8 mouse cellular contexts compared by ENCODE assay signal in the genomic region with DNA sequence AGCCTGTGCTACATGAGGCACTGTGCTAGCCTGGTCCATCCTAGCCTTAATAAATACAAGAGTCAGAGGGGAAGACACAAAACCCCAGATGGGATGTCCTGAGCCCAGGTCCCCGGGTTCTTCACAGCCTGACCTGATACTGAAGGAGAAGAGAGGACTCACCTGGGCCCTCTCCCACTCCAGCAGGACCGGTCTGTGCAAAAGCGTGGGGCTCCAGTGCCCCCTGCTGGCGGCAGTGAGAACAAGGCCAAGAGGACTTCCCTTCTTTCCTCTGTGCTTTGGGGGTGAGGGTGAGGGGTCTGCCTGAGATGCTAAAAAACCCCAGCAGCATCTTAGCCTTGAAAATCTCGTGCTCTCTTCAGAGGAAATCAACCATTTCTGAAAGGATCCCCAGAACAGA. TPM values are rescaled to one million over a fixed set of nuclear protein-coding genes. Genes with fewer than 3 reads are reported as not detected.
DNase-seq lines count a peak whose midpoint lies in the region; TF ChIP-seq lines count a peak whose summit lies in the region.

No protein-coding gene starts in this region.

- DNase-seq in adrenal gland, postnatal 25 days, result peak; percentile 37
- no peak for DNase-seq in adrenal gland, adult 18-20 months (ENCODE audit: low spot score in 2 of 2)
- no peak for DNase-seq in lung, adult 2 months
- DNase-seq in lung, postnatal 14 days, result no peak
- peak; percentile 74 to 80 for DNase-seq in cerebellum, postnatal 14 days
- peak; percentile 66 for DNase-seq in kidney, postnatal 10 days
- peak; percentile 58 for DNase-seq in retina, embryonic 14.5 days (ENCODE audit: low spot score)
- DNase-seq in layer of hippocampus, adult 8-10 months (ENCODE audit: low spot score in 2 of 2), result no peak

- TF ChIP-seq CTCF in lung, adult 2 months (IDR thresholded peaks at IDR 0.05; ENCODE audit: insufficient read depth, low read length), result peak; percentile 50

- peaks cover 3% of the 10 kb centered on the region; the same call in 1 of the 2 replicates for H3K4me1 ChIP-seq in lung, adult 2 months (ENCODE audit: control insufficient read depth, insufficient read depth, low read length)

- H3K4me3 ChIP-seq in lung, adult 2 months (replicated peaks; ENCODE audit: extremely low read depth, low read depth, low read length), result no peak overlapping the region

- no peak for TF ChIP-seq POLR2A in lung, adult 2 months (IDR thresholded peaks at IDR 0.05; ENCODE audit: borderline replicate concordance, extremely low read depth, low read depth, low read length)

- WGBS in lung, adult 2 months, result 21% methylated on average over 5 of the region's 5 CpGs

RNA-seq across cellular contexts. Expression of gene Arhgef10l, which starts 13.2 kb away (rescaled TPM):
- total RNA-seq in adrenal gland, postnatal 25 days (2021), result 10.0 and 16.6 TPM in 2 replicates
- total RNA-seq in adrenal gland, adult 18-20 months (2021), result 10 to 100 TPM in 1 of 2 experiments, 1 to 10 TPM in 1; 6.7 to 10.7 TPM
- 29.2 and 34.6 TPM in 2 replicates for polyA plus RNA-seq in lung, adult 2 months (2012; rRNA removed)
- total RNA-seq in layer of hippocampus, adult 8-10 months (2022), result 10 to 100 TPM; 44.6 to 55.8 (median 46.7) TPM

RNA-seq across cellular contexts. Expression of gene Rcc2, which starts 21.3 kb away (rescaled TPM):
- 82.0 and 87.5 TPM in 2 replicates for total RNA-seq in adrenal gland, postnatal 25 days (2021)
- 10 to 100 TPM; 46.4 to 72.2 TPM for total RNA-seq in adrenal gland, adult 18-20 months (2021)
- 40.6 and 49.6 TPM in 2 replicates for polyA plus RNA-seq in lung, adult 2 months (2012; rRNA removed)
- total RNA-seq in layer of hippocampus, adult 8-10 months (2022), result 10 to 100 TPM; 82.5 to 87.8 (median 85.0) TPM

Comparison
In these comparisons a context has a peak if more than half of its experiments do, and no peak if none do; other contexts are left out.
1. DNase-seq: peak in adrenal gland, postnatal 25 days (single experiment), cerebellum, postnatal 14 days (2 of 2), kidney, postnatal 10 days (single experiment) and retina, embryonic 14.5 days (single experiment); none in adrenal gland, adult 18-20 months (0 of 2), lung, adult 2 months (single experiment), lung, postnatal 14 days (single experiment) and layer of hippocampus, adult 8-10 months (0 of 2).